Mouse (Mus musculus) liver, embryonic 14.5 days (tissue): ENCODE data around the gene Cd59b.

Source experiments
- CTCF ChIP-seq: IDR thresholded peaks from 2 replicates; pipeline ENCODE4 v1.5.1; 2016; ENCODE audit warnings: antibody characterized with exemption, low read depth, control low read depth
- EP300 ChIP-seq: IDR thresholded peaks from 2 replicates; pipeline ENCODE4 v1.6.1; 2016; ENCODE audit warnings: antibody characterized with exemption, low read depth

- no peak for TF ChIP-seq CTCF
- no peak for TF ChIP-seq EP300
These were observed 33.3 kb upstream of the Cd59b start for GRCm38 (mm10) chr2:104036316-104036715.
